Mouse (Mus musculus): ENCODE measurements around the gene Krt7.
A peak's percentile ranks its signal among the peaks of the same experiment; 100 is the strongest.

Gene Krt7

GRCm38 (mm10) chr15:101410775-101411174, at the start of gene Krt7:
Gene Krt7 (plus strand): TSS chr15:101411043.
- DNase-seq (ENCODE audit: low spot score) = no peak

- no peak for DNase-seq (ENCODE audit: low spot score)
Observed at GRCm38 (mm10) chr15:101362393-101363010, 48.3 kb upstream of the Krt7 start.

- DNase-seq (ENCODE audit: low spot score) = no peak
Observed at GRCm38 (mm10) chr15:101363933-101364332, 46.9 kb upstream of the Krt7 start.

GRCm38 (mm10) chr15:101364425-101364824, 46.4 kb upstream of the Krt7 start:
- no peak for DNase-seq (ENCODE audit: low spot score)

- no peak for DNase-seq (ENCODE audit: low spot score)
Observed at GRCm38 (mm10) chr15:101364891-101365671, 45.8 kb upstream of the Krt7 start.

- DNase-seq (ENCODE audit: low spot score) = no peak
Observed at GRCm38 (mm10) chr15:101365721-101366120, 45.1 kb upstream of the Krt7 start.

- DNase-seq (ENCODE audit: low spot score) = no peak
Observed at GRCm38 (mm10) chr15:101366482-101366881, 44.4 kb upstream of the Krt7 start.

GRCm38 (mm10) chr15:101366926-101367325, 43.9 kb upstream of the Krt7 start:
- no peak for DNase-seq (ENCODE audit: low spot score)

GRCm38 (mm10) chr15:101367497-101367896, 43.3 kb upstream of the Krt7 start:
- no peak for DNase-seq (ENCODE audit: low spot score)

GRCm38 (mm10) chr15:101368015-101368414, 42.8 kb upstream of the Krt7 start:
- DNase-seq (ENCODE audit: low spot score) = no peak

- DNase-seq (ENCODE audit: low spot score) = no peak
Observed at GRCm38 (mm10) chr15:101368502-101369381, 42.1 kb upstream of the Krt7 start.

- DNase-seq (ENCODE audit: low spot score) = no peak
Observed at GRCm38 (mm10) chr15:101369382-101370100, 41.3 kb upstream of the Krt7 start.

GRCm38 (mm10) chr15:101370101-101370911, 40.5 kb upstream of the Krt7 start, which contains the start of gene Krt80:
Gene Krt80 (minus strand): TSS chr15:101370162.
- DNase-seq (ENCODE audit: low spot score) = peak; percentile 49

GRCm38 (mm10) chr15:101371141-101371985, 39.5 kb upstream of the Krt7 start:
- no peak for DNase-seq (ENCODE audit: low spot score)

- no peak for DNase-seq (ENCODE audit: low spot score)
Observed at GRCm38 (mm10) chr15:101372131-101372977, 38.5 kb upstream of the Krt7 start.

GRCm38 (mm10) chr15:101373286-101373898, 37.5 kb upstream of the Krt7 start:
- DNase-seq (ENCODE audit: low spot score) = no peak

GRCm38 (mm10) chr15:101374879-101375278, 36.0 kb upstream of the Krt7 start:
- DNase-seq (ENCODE audit: low spot score) = no peak

GRCm38 (mm10) chr15:101375956-101376775, 34.7 kb upstream of the Krt7 start:
- DNase-seq (ENCODE audit: low spot score) = no peak

Data from urinary bladder, postnatal 10 days (tissue).